Mouse (Mus musculus): ENCODE measurements around the gene Preb.

GRCm38 (mm10) chr5:30994910-30995635, 34.9 kb upstream of the Preb start:
- TF ChIP-seq CTCF (IDR thresholded peaks at IDR 0.05; ENCODE audit: low read depth, low read length) = no peak
- TF ChIP-seq GATA1 (IDR thresholded peaks at IDR 0.05; ENCODE audit: borderline replicate concordance, low read length) = no peak
- TF ChIP-seq POLR2AphosphoS5 (IDR thresholded peaks at IDR 0.05; ENCODE audit: insufficient replicate concordance, low read depth, low read length) = no peak
- no peak for TF ChIP-seq GATA2 (IDR thresholded peaks at IDR 0.05; ENCODE audit: borderline replicate concordance, low read depth, low read length)

All from G1E (cell line).